Mouse (Mus musculus) liver, adult 2 months (tissue): ENCODE measurements around the gene Lactbl1. TPM values are rescaled to one million over a fixed set of nuclear protein-coding genes. Genes with fewer than 3 reads are reported as not detected.
A peak's percentile ranks its signal among the peaks of the same experiment; 100 is the strongest.

Experiments used
- DNase-seq: peaks from one replicate; pipeline ENCODE4 v3.0.0-alpha.2; 2011; ENCODE audit warnings: low read depth, low spot score; ENCODE audit errors: extremely low read depth
- H3K27ac ChIP-seq: fragments of 200-500 bp; replicated peaks from 2 replicates; pipeline ENCODE4 v1.5.1; 2012; ENCODE audit warnings: low read depth, mild to moderate bottlenecking, control low read depth, inconsistent platforms, low read length; ENCODE audit not compliant: insufficient read depth
- H3K27me3 ChIP-seq: fragments of 200-500 bp; 2 replicates; pipeline ENCODE4 v1.6.1; 2012; ENCODE audit warnings: mild to moderate bottlenecking, moderate library complexity, low read length, inconsistent platforms; ENCODE audit not compliant: control insufficient read depth, insufficient read depth
- H3K36me3 ChIP-seq: fragments of 200-500 bp; 2 replicates; pipeline ENCODE4 v1.6.1; 2012; ENCODE audit warnings: low read length, inconsistent platforms; ENCODE audit not compliant: control insufficient read depth, insufficient read depth
- H3K4me1 ChIP-seq: fragments of 200-500 bp; 2 replicates; pipeline ENCODE4 v1.6.1; 2011; ENCODE audit warnings: low read length; ENCODE audit not compliant: control insufficient read depth, insufficient read depth
- H3K4me3 ChIP-seq: fragments of 200-500 bp; 2 replicates; pipeline ENCODE4 v1.5.1; 2011; ENCODE audit warnings: low read depth, mild to moderate bottlenecking, control low read depth, low read length, moderate library complexity; ENCODE audit not compliant: insufficient read depth
- H3K79me2 ChIP-seq: fragments of 200-500 bp; 2 replicates; pipeline ENCODE4 v1.6.1; 2012; ENCODE audit warnings: inconsistent platforms, mild to moderate bottlenecking, low read length, moderate library complexity; ENCODE audit not compliant: control insufficient read depth, insufficient read depth
- H3K9ac ChIP-seq: fragments of 200-500 bp; 2 replicates; pipeline ENCODE4 v1.6.1; 2012; ENCODE audit warnings: low read depth, mild to moderate bottlenecking, control low read depth, inconsistent platforms, low read length
- CTCF ChIP-seq: fragments of 200-500 bp; IDR thresholded peaks from 2 replicates; pipeline ENCODE4 v1.5.1; 2011; ENCODE audit warnings: low read depth, low read length, control low read depth
- POLR2A ChIP-seq: fragments of 200-500 bp; IDR thresholded peaks from 2 replicates; pipeline ENCODE4 v1.6.1; 2011; ENCODE audit warnings: low read length, control low read depth; ENCODE audit not compliant: insufficient read depth; ENCODE audit errors: extremely low read depth
- WGBS: fragments of 180-500 bp; shearing (Covaris S2); methylation state at CpG from one replicate; pipeline ENCODE4 v1.1.7; 2018; 5-methylcytosine and 5-hydroxymethylcytosine counted together
- polyA plus RNA-seq: library from polyadenylated mRNA; depleted of rRNA; stranded (reverse); fragments of >200 nt; gene quantifications from 2 replicates; pipeline ENCODE4 v1.2.3, GENCODE M21; 2012
- total RNA-seq: library from RNA; depleted of rRNA; stranded (reverse); fragments of >200 nt; gene quantifications from 2 replicates; pipeline ENCODE4 v1.2.3, GENCODE M21; 2014

The Lactbl1 gene
- total and polyA plus RNA-seq, 2 experiments, result not detected

DNA sequence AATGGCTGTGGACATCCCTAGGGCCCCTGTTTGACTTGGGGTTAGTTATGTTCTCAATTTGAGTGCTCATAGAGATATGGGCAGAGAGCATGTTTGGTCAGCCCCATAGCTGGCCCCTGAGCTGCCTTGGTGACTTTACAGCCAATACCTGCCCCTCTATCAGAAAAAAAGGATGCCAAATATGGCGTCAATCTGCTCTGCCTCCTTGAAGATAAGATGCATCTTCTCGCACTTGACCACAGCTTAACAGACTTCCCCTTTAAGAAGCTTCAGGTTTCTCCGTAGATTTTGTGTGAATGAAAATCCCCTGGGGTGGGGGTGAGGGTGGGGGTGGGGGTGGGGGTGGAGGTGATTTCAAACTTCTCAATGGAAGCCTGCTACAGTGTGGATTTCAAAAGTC, 35.5 kb downstream of the Lactbl1 start:
- no peak for DNase-seq
- 73% methylated on average over 3 of the region's 3 CpGs for WGBS

GRCm38 (mm10) chr4:136665068-136665467, 42.6 kb downstream of the Lactbl1 start:
- Histone ChIP-seq H3K79me2 (no peaks in the 10 kb centered on the region), H3K4me3 (no peak overlapping the region), H3K27ac (no peak overlapping the region), H3K4me1 (no peaks in the 10 kb centered on the region), H3K9ac (no peak overlapping the region), H3K27me3 (no peaks in the 10 kb centered on the region), H3K36me3 (no peaks in the 10 kb centered on the region)
- WGBS, result 89% methylated on average over 9 of the region's 9 CpGs
- TF ChIP-seq CTCF (no peak), POLR2A (no peak)
- no peak for DNase-seq

More for the DNA sequence above, 35.5 kb downstream of the Lactbl1 start:
- Histone ChIP-seq H3K27me3 (no peaks in the 10 kb centered on the region), H3K79me2 (no peaks in the 10 kb centered on the region), H3K4me3 (no peak overlapping the region), H3K27ac (no peak overlapping the region), H3K36me3 (no peaks in the 10 kb centered on the region), H3K4me1 (no peaks in the 10 kb centered on the region), H3K9ac (no peak overlapping the region)
- TF ChIP-seq CTCF (no peak), POLR2A (no peak)

DNA sequence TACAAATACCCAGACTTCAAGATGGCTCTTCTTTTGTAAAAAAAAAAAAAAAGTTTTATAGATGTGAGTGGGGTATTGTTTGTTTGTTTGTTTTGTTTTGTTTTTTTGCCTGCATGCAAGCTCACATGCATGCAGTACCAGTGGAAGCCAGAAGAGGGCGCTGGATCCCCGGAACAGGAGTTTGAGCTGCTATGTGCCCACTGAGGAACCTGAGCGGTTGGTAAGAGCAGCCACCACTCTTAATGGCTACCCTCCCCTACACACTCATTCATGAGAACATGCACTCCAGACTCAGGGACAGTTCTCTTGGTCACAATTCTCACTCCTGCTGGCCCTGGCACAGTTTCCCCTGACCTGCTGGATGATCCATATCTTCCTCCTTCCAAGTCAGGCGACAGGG, 43.6 kb downstream of the Lactbl1 start:
- Histone ChIP-seq H3K9ac (no peak overlapping the region), H3K36me3 (no peaks in the 10 kb centered on the region), H3K27me3 (no peaks in the 10 kb centered on the region), H3K79me2 (no peaks in the 10 kb centered on the region), H3K4me1 (no peaks in the 10 kb centered on the region), H3K27ac (no peak overlapping the region), H3K4me3 (no peak overlapping the region)
- WGBS, result 54% methylated on average over 4 of the region's 4 CpGs
- TF ChIP-seq CTCF (peak; percentile 55; the same call in 1 of the 2 replicates), POLR2A (no peak)
- DNase-seq, result no peak

DNA sequence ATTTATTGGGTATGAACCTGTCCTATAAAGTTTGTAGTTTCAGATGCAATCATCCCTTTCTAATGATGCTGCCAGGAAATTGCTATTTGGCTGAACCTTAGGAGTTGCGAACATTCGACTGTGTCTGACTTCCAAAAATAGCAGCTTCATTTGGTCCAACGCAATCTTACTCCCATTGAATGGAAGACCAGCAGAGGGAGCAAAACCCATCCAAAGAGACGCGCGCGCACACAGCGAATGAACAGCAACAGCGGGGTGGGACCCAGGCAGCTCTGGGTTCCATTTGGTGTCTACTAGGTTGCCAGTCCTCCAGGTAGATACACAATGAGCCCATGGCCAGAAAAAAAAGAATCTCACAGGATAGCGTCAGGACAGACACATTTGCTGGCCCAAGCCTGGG, 45.3 kb downstream of the Lactbl1 start:
- 62% methylated on average over 10 of the region's 10 CpGs for WGBS
- DNase-seq, result no peak
- Histone ChIP-seq H3K9ac (no peak overlapping the region), H3K27ac (no peak overlapping the region), H3K4me1 (no peaks in the 10 kb centered on the region), H3K27me3 (no peaks in the 10 kb centered on the region), H3K4me3 (no peak overlapping the region), H3K79me2 (no peaks in the 10 kb centered on the region), H3K36me3 (no peaks in the 10 kb centered on the region)
- TF ChIP-seq CTCF (no peak), POLR2A (no peak)

- DNase-seq, result no peak
- no peaks in the 10 kb centered on the region for H3K79me2 ChIP-seq
- no peaks in the 10 kb centered on the region for H3K27me3 ChIP-seq
- H3K9ac ChIP-seq, result no peak overlapping the region
- H3K27ac ChIP-seq, result no peak overlapping the region
- H3K36me3 ChIP-seq, result no peaks in the 10 kb centered on the region
- TF ChIP-seq POLR2A (no peak), CTCF (no peak)
- H3K4me1 ChIP-seq, result no peaks in the 10 kb centered on the region
- 91% methylated on average over 19 of the region's 19 CpGs for WGBS
- H3K4me3 ChIP-seq, result no peak overlapping the region
Measured at GRCm38 (mm10) chr4:136672335-136673090, 50.1 kb downstream of the Lactbl1 start.

DNA sequence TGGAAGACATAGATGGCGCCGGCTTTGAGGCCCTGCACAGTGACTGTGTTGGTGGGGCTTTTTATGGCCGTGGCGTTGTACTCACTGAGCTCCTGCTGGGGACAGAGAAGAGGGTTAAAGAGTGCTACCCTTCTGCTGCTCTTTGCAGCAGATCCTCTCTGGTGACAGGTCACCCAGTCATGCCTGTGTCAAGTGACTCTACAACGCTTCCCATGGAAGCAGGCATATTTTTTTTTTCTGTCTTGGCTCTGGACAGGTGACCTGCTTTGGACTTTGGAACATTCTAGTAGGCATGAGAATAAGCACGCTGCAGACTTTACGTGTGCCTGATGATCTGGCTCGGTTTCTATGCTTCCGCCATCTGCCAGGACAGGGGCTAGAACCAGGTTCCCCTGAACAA, 53.0 kb downstream of the Lactbl1 start:
- WGBS, result 55% methylated on average over 9 of the region's 9 CpGs
- TF ChIP-seq CTCF (no peak), POLR2A (no peak)

More for the DNA sequence above, 53.0 kb downstream of the Lactbl1 start:
- Histone ChIP-seq H3K4me3 (no peak overlapping the region), H3K4me1 (no peaks in the 10 kb centered on the region), H3K27me3 (no peaks in the 10 kb centered on the region), H3K79me2 (no peaks in the 10 kb centered on the region), H3K27ac (no peak overlapping the region), H3K9ac (no peak overlapping the region), H3K36me3 (no peaks in the 10 kb centered on the region)
- no peak for DNase-seq
